Mouse (Mus musculus) liver, embryonic 14 days (tissue): ENCODE measurements around the gene Dkk2. TPM values are rescaled to one million over a fixed set of nuclear protein-coding genes. Genes with fewer than 3 reads are reported as not detected.

Experiments used
- polyA plus RNA-seq: library from polyadenylated mRNA; depleted of rRNA; stranded (reverse); fragments of >200 nt; gene quantifications from 2 replicates; pipeline ENCODE4 v1.2.3, GENCODE M21; 2012; rRNA removed

Gene Dkk2
- 0.21 and 0.57 TPM in 2 replicates for polyA plus RNA-seq

GRCm38 (mm10) chr3:132085112-132085822 is at the start of gene Dkk2:
Gene Dkk2 (plus strand): TSS chr3:132085292.

